Mouse (Mus musculus): ENCODE results near the gene Gm973. TPM values are rescaled to one million over a fixed set of nuclear protein-coding genes. Genes with fewer than 3 reads are reported as not detected.
"Not testable (repeated sequence)": the region's sequence is repeated elsewhere in the genome, so short reads cannot be mapped to it uniquely, and the experiment has no call there.

Gene Gm973
- polyA plus RNA-seq, 1 experiment from 2014 or later = 0.72 TPM

DNA sequence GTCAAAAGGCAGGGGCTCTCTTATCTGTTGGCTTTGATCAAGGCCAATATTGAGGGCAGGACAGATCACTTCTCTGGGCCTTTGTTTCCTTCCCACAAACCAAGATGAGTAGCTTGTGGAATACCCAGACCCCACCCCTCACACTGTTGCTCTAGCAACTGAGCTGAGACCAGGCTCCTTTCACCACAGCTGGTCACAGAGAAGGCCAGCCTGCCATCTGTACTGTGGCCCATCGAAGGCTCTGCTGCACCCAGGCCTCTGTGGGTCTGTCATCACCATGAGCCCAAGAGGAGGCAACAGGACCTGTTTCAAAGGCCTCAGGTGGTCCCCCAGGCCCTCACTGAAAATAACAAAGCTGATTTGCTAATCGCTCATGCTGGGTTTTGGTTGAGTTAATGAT lies 99.0 kb downstream of the Gm973 start:
- Histone ChIP-seq H3K9me3 (ENCODE audit: control insufficient read depth) (no peaks in the 10 kb centered on the region), H3K27me3 (replicated peaks; ENCODE audit: control insufficient read depth, insufficient read depth, low read length) (no peaks in the 10 kb centered on the region), H3K9ac (ENCODE audit: low read depth, low read length) (no peak overlapping the region), H3K4me1 (replicated peaks; ENCODE audit: control insufficient read depth, insufficient read depth, low read length) (no peaks in the 10 kb centered on the region), H3K27ac (ENCODE audit: low read depth, low read length) (no peak overlapping the region), H3K4me2 (replicated peaks; ENCODE audit: low read depth) (no peak overlapping the region), H3K36me3 (ENCODE audit: control insufficient read depth, insufficient read depth) (no peaks in the 10 kb centered on the region), H3K4me3 (ENCODE audit: low read depth, low read length) (no peak overlapping the region)
- TF ChIP-seq CTCF (IDR thresholded peaks at IDR 0.05; ENCODE audit: low read depth) = no peak
- 89% methylated on average over 2 of the region's 2 CpGs for WGBS
- ATAC-seq = no peak

DNA sequence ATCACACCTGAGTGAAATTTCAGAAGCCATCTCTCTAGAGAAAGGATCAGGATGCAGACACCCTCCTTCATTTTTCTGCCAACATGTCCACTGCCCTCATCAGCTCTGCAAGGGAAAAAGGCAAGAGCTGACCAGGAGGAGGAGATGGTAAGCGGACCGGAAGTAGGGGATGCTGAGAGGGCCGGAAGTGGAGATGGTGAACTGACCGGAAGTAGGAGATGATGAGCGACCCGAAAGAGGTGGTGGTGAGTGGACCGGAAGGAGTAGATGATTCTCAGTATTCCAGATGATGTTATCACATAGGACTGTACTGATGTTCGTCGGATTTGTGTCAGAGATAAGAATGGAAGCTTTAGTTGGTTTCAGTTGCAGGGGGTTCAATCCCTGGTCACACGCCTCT lies 103.1 kb downstream of the Gm973 start:
- Histone ChIP-seq H3K4me1 (replicated peaks; ENCODE audit: control insufficient read depth, insufficient read depth, low read length) (no peaks in the 10 kb centered on the region), H3K9me3 (ENCODE audit: control insufficient read depth) (no peaks in the 10 kb centered on the region), H3K27me3 (replicated peaks; ENCODE audit: control insufficient read depth, insufficient read depth, low read length) (no peaks in the 10 kb centered on the region), H3K36me3 (ENCODE audit: control insufficient read depth, insufficient read depth) (no peaks in the 10 kb centered on the region), H3K27ac (ENCODE audit: low read depth, low read length) (no peak overlapping the region), H3K4me3 (ENCODE audit: low read depth, low read length) (no peak overlapping the region), H3K9ac (ENCODE audit: low read depth, low read length) (no peak overlapping the region), H3K4me2 (replicated peaks; ENCODE audit: low read depth) (no peak overlapping the region)
- ATAC-seq = no peak
- 84% methylated on average over 10 of the region's 10 CpGs for WGBS
- TF ChIP-seq CTCF (IDR thresholded peaks at IDR 0.05; ENCODE audit: low read depth) = no peak

DNA sequence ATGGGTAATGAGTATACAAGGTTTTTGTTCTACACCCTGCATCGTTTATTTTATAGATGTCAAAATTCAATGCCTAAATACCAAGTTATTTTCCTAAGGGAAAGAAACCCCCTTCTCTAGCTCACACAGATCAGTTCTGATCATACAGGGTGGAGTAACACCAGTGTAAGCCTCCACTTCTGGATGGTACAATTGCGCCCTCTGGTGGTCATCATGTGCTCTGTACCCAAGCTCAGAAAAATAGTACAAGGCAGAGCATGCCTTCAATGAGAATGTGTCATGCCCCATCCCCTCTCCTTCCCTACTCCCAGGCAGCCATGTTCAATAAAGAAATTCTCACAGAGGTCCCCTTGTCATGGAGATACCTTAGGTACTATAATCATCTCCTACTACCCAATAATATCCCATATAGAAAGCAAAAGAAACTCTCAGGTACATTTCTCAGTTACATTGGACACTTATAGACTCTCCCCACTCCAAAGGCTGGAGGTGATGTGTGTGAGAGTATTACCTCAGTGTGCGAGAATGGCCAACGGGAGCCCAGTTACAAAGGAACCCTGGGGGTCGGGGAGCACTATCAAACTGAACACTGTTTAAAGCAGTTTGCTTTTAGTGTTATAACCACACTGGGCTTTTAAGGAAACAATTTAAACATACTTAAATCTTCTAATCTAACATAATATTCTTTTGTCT lies 107.4 kb downstream of the Gm973 start:
- TF ChIP-seq CTCF (IDR thresholded peaks at IDR 0.05; ENCODE audit: low read depth) = peak; percentile 99
- Histone ChIP-seq H3K4me1 (replicated peaks; ENCODE audit: control insufficient read depth, insufficient read depth, low read length) (no peaks in the 10 kb centered on the region), H3K9ac (ENCODE audit: low read depth, low read length) (no peak overlapping the region), H3K27ac (ENCODE audit: low read depth, low read length) (no peak overlapping the region), H3K36me3 (ENCODE audit: control insufficient read depth, insufficient read depth) (no peaks in the 10 kb centered on the region), H3K27me3 (replicated peaks; ENCODE audit: control insufficient read depth, insufficient read depth, low read length) (no peaks in the 10 kb centered on the region), H3K4me2 (replicated peaks; ENCODE audit: low read depth) (no peak overlapping the region), H3K9me3 (ENCODE audit: control insufficient read depth) (no peaks in the 10 kb centered on the region), H3K4me3 (ENCODE audit: low read depth, low read length) (no peak overlapping the region)
- WGBS = 25% methylated on average over 5 of the region's 5 CpGs
- ATAC-seq = peak; percentile 66

DNA sequence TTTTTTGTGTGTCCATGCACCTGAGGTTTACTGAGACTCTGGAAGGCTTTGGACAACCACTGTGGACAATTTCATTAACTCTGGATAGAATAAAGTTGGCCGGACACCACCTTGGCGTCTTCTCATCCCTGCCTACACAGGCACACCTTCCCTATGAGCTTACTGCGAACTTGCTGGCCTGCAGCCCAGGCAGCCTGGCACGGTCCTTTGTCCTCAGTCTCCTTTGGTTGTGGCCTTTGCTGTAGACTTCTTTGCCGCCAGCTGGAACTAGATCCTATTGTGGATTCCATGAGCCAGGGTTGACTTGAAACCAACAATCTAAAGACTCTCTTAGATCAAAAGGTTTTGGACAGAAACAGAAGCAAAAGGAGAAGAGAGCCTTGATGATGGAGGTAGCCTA lies 109.3 kb downstream of the Gm973 start:
- Histone ChIP-seq H3K36me3 (ENCODE audit: control insufficient read depth, insufficient read depth) (no peaks in the 10 kb centered on the region), H3K4me3 (ENCODE audit: low read depth, low read length) (no peak overlapping the region), H3K4me1 (replicated peaks; ENCODE audit: control insufficient read depth, insufficient read depth, low read length) (no peaks in the 10 kb centered on the region), H3K4me2 (replicated peaks; ENCODE audit: low read depth) (no peak overlapping the region), H3K9ac (ENCODE audit: low read depth, low read length) (no peak overlapping the region), H3K27me3 (replicated peaks; ENCODE audit: control insufficient read depth, insufficient read depth, low read length) (no peaks in the 10 kb centered on the region), H3K27ac (ENCODE audit: low read depth, low read length) (no peak overlapping the region), H3K9me3 (ENCODE audit: control insufficient read depth) (no peaks in the 10 kb centered on the region)
- TF ChIP-seq CTCF (IDR thresholded peaks at IDR 0.05; ENCODE audit: low read depth) = no peak
- ATAC-seq = no peak
- 88% methylated on average over 5 of the region's 5 CpGs for WGBS

DNA sequence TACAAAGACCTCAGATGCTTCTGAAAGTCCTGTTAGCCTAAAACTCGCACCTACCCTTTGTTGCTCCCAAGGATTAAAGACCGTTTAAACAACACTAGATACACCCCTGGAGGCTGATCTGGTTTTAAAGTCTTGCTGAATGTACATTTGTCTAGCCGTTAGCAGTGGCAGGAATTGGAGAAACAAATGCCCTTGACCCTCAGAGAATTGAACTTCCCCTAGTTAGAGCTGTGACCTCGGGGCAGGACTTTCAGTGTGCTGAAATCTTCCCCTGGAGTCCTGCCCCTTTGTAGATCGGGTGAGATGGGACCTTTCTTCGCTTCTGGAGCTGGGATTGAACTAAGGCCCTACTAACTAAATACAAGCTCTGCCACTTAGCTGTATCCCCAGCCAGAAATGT lies 113.1 kb downstream of the Gm973 start:
- H3K4me1 ChIP-seq (replicated peaks; ENCODE audit: control insufficient read depth, insufficient read depth, low read length) = no peaks in the 10 kb centered on the region
- H3K9ac ChIP-seq (ENCODE audit: low read depth, low read length) = no peak overlapping the region
- H3K27ac ChIP-seq (ENCODE audit: low read depth, low read length) = no peak overlapping the region
- no peak overlapping the region for H3K4me2 ChIP-seq (replicated peaks; ENCODE audit: low read depth)
- no peaks in the 10 kb centered on the region for H3K9me3 ChIP-seq (ENCODE audit: control insufficient read depth)
- no peak overlapping the region for H3K4me3 ChIP-seq (ENCODE audit: low read depth, low read length)
- no peak for ATAC-seq
- TF ChIP-seq CTCF (IDR thresholded peaks at IDR 0.05; ENCODE audit: low read depth) = no peak
- WGBS = 44% methylated on average over 6 of the region's 6 CpGs
- no peaks in the 10 kb centered on the region for H3K27me3 ChIP-seq (replicated peaks; ENCODE audit: control insufficient read depth, insufficient read depth, low read length)
- H3K36me3 ChIP-seq (ENCODE audit: control insufficient read depth, insufficient read depth) = no peaks in the 10 kb centered on the region

DNA sequence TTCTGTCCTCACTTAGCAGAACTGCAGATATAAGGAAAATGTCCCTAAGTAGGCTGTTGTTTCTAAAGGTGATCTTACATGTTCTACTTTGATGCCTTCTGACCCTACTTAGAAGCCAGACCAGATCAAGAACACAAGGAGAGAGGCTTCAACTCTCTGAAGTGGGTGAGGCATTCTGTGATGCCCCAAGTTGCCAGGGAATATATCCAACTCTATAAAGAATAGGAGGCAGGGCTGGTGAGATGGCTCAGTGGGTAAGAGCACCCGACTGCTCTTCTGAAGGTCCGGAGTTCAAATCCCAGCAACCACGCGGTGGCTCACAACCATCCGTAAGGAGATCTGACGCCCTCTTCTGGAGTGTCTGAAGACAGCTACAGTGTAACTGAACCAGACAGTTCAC lies 114.3 kb downstream of the Gm973 start:
- not testable (repeated sequence) for H3K4me1 ChIP-seq (replicated peaks; ENCODE audit: control insufficient read depth, insufficient read depth, low read length); H3K9ac ChIP-seq (ENCODE audit: low read depth, low read length); H3K9me3 ChIP-seq (ENCODE audit: control insufficient read depth); H3K4me3 ChIP-seq (ENCODE audit: low read depth, low read length); H3K27ac ChIP-seq (ENCODE audit: low read depth, low read length); ATAC-seq; H3K36me3 ChIP-seq (ENCODE audit: control insufficient read depth, insufficient read depth); H3K4me2 ChIP-seq (replicated peaks; ENCODE audit: low read depth); H3K27me3 ChIP-seq (replicated peaks; ENCODE audit: control insufficient read depth, insufficient read depth, low read length)
- 82% methylated on average over 6 of the region's 6 CpGs for WGBS

Data from intestine, postnatal 0 days (tissue).